Mouse (Mus musculus) kidney, adult 11 months (tissue): ENCODE results near the gene Pus7.
"Not testable (repeated sequence)": the region's sequence is repeated elsewhere in the genome, so short reads cannot be mapped to it uniquely, and the experiment has no call there.

Experiments
- DNase-seq: peaks from one replicate; pipeline ENCODE4 v3.0.0; 2022

The Pus7 gene

GRCm38 (mm10) chr5:23749882-23750281 lies 33.6 kb downstream of the Pus7 start:
- DNase-seq = no peak

- DNase-seq = no peak
Observed at GRCm38 (mm10) chr5:23743261-23743660, 40.2 kb downstream of the Pus7 start.

GRCm38 (mm10) chr5:23737111-23737510 lies 46.4 kb downstream of the Pus7 start:
- no peak for DNase-seq

- no peak for DNase-seq
Observed at GRCm38 (mm10) chr5:23736366-23736765, 47.1 kb downstream of the Pus7 start.

GRCm38 (mm10) chr5:23721956-23722355 lies 61.6 kb downstream of the Pus7 start:
- no peak for DNase-seq

GRCm38 (mm10) chr5:23718881-23719328 lies 64.6 kb downstream of the Pus7 start:
- no peak for DNase-seq

GRCm38 (mm10) chr5:23718182-23718534 lies 65.4 kb downstream of the Pus7 start:
- no peak for DNase-seq

GRCm38 (mm10) chr5:23717469-23718181 lies 65.9 kb downstream of the Pus7 start:
- no peak for DNase-seq

- no peak for DNase-seq
Observed at GRCm38 (mm10) chr5:23713401-23714335, 69.8 kb downstream of the Pus7 start.

- DNase-seq = peak; percentile 78
Observed at GRCm38 (mm10) chr5:23712130-23713001, 71.1 kb downstream of the Pus7 start.

GRCm38 (mm10) chr5:23711671-23712129 lies 71.8 kb downstream of the Pus7 start:
- DNase-seq = peak; percentile 15

- DNase-seq = no peak
Observed at GRCm38 (mm10) chr5:23711244-23711643, 72.3 kb downstream of the Pus7 start.

GRCm38 (mm10) chr5:23709661-23710060 lies 73.8 kb downstream of the Pus7 start:
- DNase-seq = no peak

- not testable (repeated sequence) for DNase-seq
Observed at GRCm38 (mm10) chr5:23706601-23707597, 76.6 kb downstream of the Pus7 start.

- DNase-seq = no peak
Observed at GRCm38 (mm10) chr5:23697457-23697856, 86.1 kb downstream of the Pus7 start.
